Mouse (Mus musculus) spleen, postnatal 36 days (tissue): Measurements from ENCODE around the gene Gm11565.
"Not testable (repeated sequence)": the region's sequence is repeated elsewhere in the genome, so short reads cannot be mapped to it uniquely, and the experiment has no call there.

Experiments
- DNase-seq, 2 experiments: peaks; one replicate each; pipeline ENCODE4 v3.0.0; 2022; ENCODE audit warnings: low spot score in 2 of 2, mixed read lengths in 1 of 2

The Gm11565 gene

DNA sequence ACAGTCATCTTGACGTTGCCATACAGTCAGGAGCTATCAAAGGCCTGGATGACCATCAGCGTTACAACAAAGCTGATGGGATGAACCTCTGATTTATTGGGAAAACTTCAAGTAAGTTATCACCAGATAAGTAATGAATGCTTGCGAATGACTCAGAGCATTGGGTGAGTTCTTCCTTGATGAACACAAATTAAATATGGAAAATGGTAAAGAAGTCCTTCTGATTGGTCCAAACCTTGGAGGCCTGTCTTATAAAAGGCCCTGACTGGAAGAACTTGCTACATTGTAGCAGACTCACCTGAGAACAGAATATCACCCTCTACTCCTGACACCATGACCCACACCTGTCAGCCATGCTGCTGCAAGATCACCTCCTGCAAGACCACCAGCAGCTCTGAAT is at the start of gene Gm11565:
Gm11565 (plus strand) TSS at position 301 of the 400 bp plus-strand sequence.
- DNase-seq, result no peak

DNA sequence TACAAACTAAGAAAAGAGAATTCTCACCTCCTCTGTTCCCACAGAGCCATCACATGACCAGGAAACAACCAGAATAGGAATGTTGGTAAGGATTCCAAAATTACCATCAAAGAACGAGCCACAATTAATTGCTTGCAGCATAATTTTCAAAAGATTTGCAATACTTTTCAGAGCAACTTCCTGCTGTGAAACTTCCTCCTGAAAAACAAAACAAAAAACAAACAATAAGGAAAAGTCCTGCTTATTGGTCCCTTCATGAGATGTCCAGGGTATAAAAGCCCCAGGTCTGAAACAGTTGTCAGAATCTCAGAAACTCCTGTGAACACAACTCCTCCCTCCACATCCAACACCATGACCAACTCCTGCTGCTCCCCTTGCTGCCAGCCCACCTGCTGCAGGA is 41.5 kb upstream of the Gm11565 start, which contains the start of gene Krtap9-1:
Krtap9-1 (plus strand) TSS at position 301 of the 400 bp plus-strand sequence.
- DNase-seq, result not testable (repeated sequence)

- not testable (repeated sequence) for DNase-seq
Observed at GRCm38 (mm10) chr11:99878887-99879286, 35.7 kb upstream of the Gm11565 start, which contains the start of gene Gm11567. Gene Gm11567 (plus strand): TSS chr11:99879187.

GRCm38 (mm10) chr11:99907620-99908019 is 6.9 kb upstream of the Gm11565 start, which contains the start of gene Krtap31-1:
Gene Krtap31-1 (plus strand): TSS chr11:99907920.
- DNase-seq, result no peak

- DNase-seq, result no peak
Observed at GRCm38 (mm10) chr11:99935991-99936390, 21.4 kb downstream of the Gm11565 start, which contains the start of gene Krtap31-2. Gene Krtap31-2 (plus strand): TSS chr11:99936291.

GRCm38 (mm10) chr11:99937751-99938264 is 23.3 kb downstream of the Gm11565 start:
- DNase-seq, result no peak

DNA sequence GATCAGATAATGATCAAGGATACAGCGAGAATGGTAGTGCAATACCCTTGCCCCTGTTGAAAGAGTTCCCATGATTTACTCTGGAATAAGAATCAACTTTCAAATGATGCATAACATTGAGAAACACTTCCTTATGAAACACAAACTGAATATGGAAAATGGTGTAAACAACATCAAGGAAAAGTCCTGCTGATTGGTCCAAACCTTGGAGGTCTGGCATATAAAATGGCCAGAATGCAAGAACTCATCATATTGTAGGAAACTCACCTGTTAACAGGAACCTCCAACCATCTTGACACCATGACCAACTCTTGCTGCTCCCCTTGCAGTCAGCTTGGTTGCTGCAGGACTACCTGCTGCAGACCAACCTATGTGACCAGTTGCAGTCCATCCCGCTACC is 33.6 kb downstream of the Gm11565 start, which contains the start of gene Krtap9-5:
Krtap9-5 (plus strand) TSS at position 301 of the 400 bp plus-strand sequence.
- DNase-seq, result no peak

DNA sequence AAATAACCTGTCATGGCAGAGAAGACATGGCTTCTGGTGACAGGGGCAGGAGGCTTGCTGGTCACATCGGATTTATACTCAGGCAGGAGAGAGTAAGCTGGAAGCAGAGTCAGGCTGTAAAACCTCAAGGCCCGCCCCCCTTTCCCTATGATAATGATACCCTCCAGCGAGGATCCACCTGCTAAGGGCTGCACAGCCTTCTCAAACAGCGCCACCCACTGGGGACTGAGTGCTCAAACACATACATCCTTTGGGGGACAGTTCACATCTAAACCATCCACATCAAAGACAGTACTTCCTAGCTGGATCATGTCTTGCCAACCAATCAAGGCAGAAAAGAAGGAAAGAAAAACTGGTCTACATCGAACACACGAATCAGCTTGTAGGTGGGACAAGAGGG is 49.7 kb downstream of the Gm11565 start:
- no peak for DNase-seq
